Mouse (Mus musculus): ENCODE measurements around the gene Cxcl14.

GRCm38 (mm10) chr13:56304453-56304852 is 8.1 kb upstream of the Cxcl14 start:
- TF ChIP-seq EP300 (IDR thresholded peaks at IDR 0.05; ENCODE audit: insufficient read depth, low read depth, low read length) (no peak), CTCF (IDR thresholded peaks at IDR 0.05; ENCODE audit: low read depth, low read length) (no peak)
